Mouse (Mus musculus) urinary bladder, postnatal 10 days (tissue): ENCODE results near the gene Slc25a29.
"Not testable (repeated sequence)": the region's sequence is repeated elsewhere in the genome, so short reads cannot be mapped to it uniquely, and the experiment has no call there.

ENCODE experiments used
- DNase-seq: peaks from one replicate; pipeline ENCODE4 v3.0.0; 2022; ENCODE audit warnings: low spot score

Slc25a29 gene

GRCm38 (mm10) chr12:108835840-108836409 lies at the start of gene Slc25a29, which contains the start of gene Slc25a47:
TSS of gene Slc25a29 (minus strand) at chr12:108835883.
TSS of gene Slc25a47 (plus strand) at chr12:108836046.
- peak; percentile 82 for DNase-seq

GRCm38 (mm10) chr12:108882776-108883175 lies 47.1 kb upstream of the Slc25a29 start:
- DNase-seq = no peak

- DNase-seq = no peak
Measured at GRCm38 (mm10) chr12:108881192-108881591, 45.5 kb upstream of the Slc25a29 start.

- no peak for DNase-seq
Measured at GRCm38 (mm10) chr12:108880606-108881005, 44.9 kb upstream of the Slc25a29 start.

GRCm38 (mm10) chr12:108879138-108879537 lies 43.5 kb upstream of the Slc25a29 start:
- DNase-seq = no peak

GRCm38 (mm10) chr12:108873122-108873521 lies 37.4 kb upstream of the Slc25a29 start:
- no peak for DNase-seq

- no peak for DNase-seq
Measured at GRCm38 (mm10) chr12:108869575-108869974, 33.9 kb upstream of the Slc25a29 start.

- no peak for DNase-seq
Measured at GRCm38 (mm10) chr12:108865007-108865494, 29.4 kb upstream of the Slc25a29 start.

- no peak for DNase-seq
Measured at GRCm38 (mm10) chr12:108858486-108858885, 22.8 kb upstream of the Slc25a29 start.

GRCm38 (mm10) chr12:108857589-108858184 lies 22.0 kb upstream of the Slc25a29 start:
- DNase-seq = no peak

- no peak for DNase-seq
Measured at GRCm38 (mm10) chr12:108857109-108857508, 21.4 kb upstream of the Slc25a29 start.

GRCm38 (mm10) chr12:108856186-108856585 lies 20.5 kb upstream of the Slc25a29 start:
- no peak for DNase-seq

GRCm38 (mm10) chr12:108855081-108855480 lies 19.4 kb upstream of the Slc25a29 start:
- DNase-seq = no peak

GRCm38 (mm10) chr12:108852822-108853221 lies 17.1 kb upstream of the Slc25a29 start:
- DNase-seq = no peak

GRCm38 (mm10) chr12:108850886-108851285 lies 15.2 kb upstream of the Slc25a29 start:
- DNase-seq = no peak

- DNase-seq = no peak
Measured at GRCm38 (mm10) chr12:108850129-108850528, 14.4 kb upstream of the Slc25a29 start.

GRCm38 (mm10) chr12:108849488-108850022 lies 13.9 kb upstream of the Slc25a29 start:
- DNase-seq = no peak

- DNase-seq = not testable (repeated sequence)
Measured at GRCm38 (mm10) chr12:108848033-108848432, 12.3 kb upstream of the Slc25a29 start.

- no peak for DNase-seq
Measured at GRCm38 (mm10) chr12:108842663-108843062, 7.0 kb upstream of the Slc25a29 start.

GRCm38 (mm10) chr12:108841181-108841580 lies 5.5 kb upstream of the Slc25a29 start:
- DNase-seq = no peak

- DNase-seq = no peak
Measured at GRCm38 (mm10) chr12:108836722-108837121, 1.0 kb upstream of the Slc25a29 start.

GRCm38 (mm10) chr12:108835208-108835839 lies 359 bp downstream of the Slc25a29 start:
- no peak for DNase-seq

- DNase-seq = no peak
Measured at GRCm38 (mm10) chr12:108834786-108835185, 897 bp downstream of the Slc25a29 start.
